Mouse (Mus musculus) liver, embryonic 12.5 days (tissue): ENCODE data around the gene Eml3. TPM values are rescaled to one million over a fixed set of nuclear protein-coding genes. Genes with fewer than 3 reads are reported as not detected.
A peak's percentile ranks its signal among the peaks of the same experiment; 100 is the strongest.

Experiments
- ATAC-seq: fragments of 200-750 bp; cut with Nextera tagmentation; 2 replicates; pipeline ENCODE4 v1.8.0; 2017; ENCODE audit warnings: moderate number of reproducible peaks, mild to moderate bottlenecking, moderate library complexity
- H3K27ac ChIP-seq: fragments of 300-500 bp; sonication (generic); 2 replicates; pipeline ENCODE4 v1.5.1; 2016; ENCODE audit warnings: mild to moderate bottlenecking
- H3K27me3 ChIP-seq: fragments of 300-500 bp; sonication (generic); replicated peaks from 2 replicates; pipeline ENCODE4 v1.6.1; 2016; ENCODE audit warnings: mild to moderate bottlenecking, moderate library complexity
- H3K36me3 ChIP-seq: fragments of 300-500 bp; sonication (generic); 2 replicates; pipeline ENCODE4 v1.6.1; 2016; ENCODE audit warnings: mild to moderate bottlenecking, moderate library complexity
- H3K4me1 ChIP-seq: fragments of 300-500 bp; sonication (generic); 2 replicates; pipeline ENCODE4 v1.6.1; 2016
- H3K4me2 ChIP-seq: fragments of 300-500 bp; sonication (generic); 2 replicates; pipeline ENCODE4 v1.6.1; 2016; ENCODE audit warnings: mild to moderate bottlenecking, moderate library complexity
- H3K4me3 ChIP-seq: fragments of 300-500 bp; sonication (generic); 2 replicates; pipeline ENCODE4 v1.5.1; 2016; ENCODE audit warnings: mild to moderate bottlenecking, moderate library complexity
- H3K9ac ChIP-seq: fragments of 300-500 bp; sonication (generic); 2 replicates; pipeline ENCODE4 v1.6.1; 2016; ENCODE audit warnings: mild to moderate bottlenecking, moderate library complexity
- H3K9me3 ChIP-seq: fragments of 300-500 bp; sonication (generic); replicated peaks from 2 replicates; pipeline ENCODE4 v1.6.1; 2016; ENCODE audit warnings: mild to moderate bottlenecking, moderate library complexity
- WGBS: fragments of 180-500 bp; shearing (Covaris S2); methylation state at CpG from one replicate; pipeline ENCODE4 v1.1.7; 2016; ENCODE audit not compliant: insufficient replicate concordance; 5-methylcytosine and 5-hydroxymethylcytosine counted together
- polyA plus RNA-seq: library from polyadenylated mRNA; unstranded; fragments of >200 nt; fragmentation: Nextera tagmentation; extraction: Ambion mirVana; gene quantifications from 2 replicates; pipeline ENCODE4 v1.2.1, GENCODE M21; 2016

Eml3 gene
- polyA plus RNA-seq, 1 experiment from 2014 or later: 21.3 TPM

GRCm38 (mm10) chr19:8982303-8983149 is 53.2 kb downstream of the Eml3 start:
- peaks cover 43% of the 10 kb centered on the region for H3K4me1 ChIP-seq
- ATAC-seq: peak; percentile 14; the same call in 1 of the 2 replicates
- peaks cover 35% of the 10 kb centered on the region for H3K36me3 ChIP-seq
- H3K4me2 ChIP-seq: no peak overlapping the region
- WGBS: 36% methylated on average over 5 of the region's 5 CpGs
- no peak overlapping the region for H3K9ac ChIP-seq
- no peaks in the 10 kb centered on the region for H3K9me3 ChIP-seq
- no peak overlapping the region for H3K27ac ChIP-seq
- peaks cover 21% of the 10 kb centered on the region for H3K27me3 ChIP-seq
- no peak overlapping the region for H3K4me3 ChIP-seq

GRCm38 (mm10) chr19:8983150-8983650 is 53.8 kb downstream of the Eml3 start:
- WGBS: 12% methylated on average over 4 of the region's 4 CpGs
- Histone ChIP-seq H3K9ac (no peak overlapping the region), H3K36me3 (peaks cover 29% of the 10 kb centered on the region), H3K27ac (no peak overlapping the region), H3K27me3 (peaks cover 28% of the 10 kb centered on the region), H3K9me3 (no peaks in the 10 kb centered on the region), H3K4me3 (no peak overlapping the region), H3K4me1 (peaks cover 47% of the 10 kb centered on the region), H3K4me2 (no peak overlapping the region)
- no peak for ATAC-seq

DNA sequence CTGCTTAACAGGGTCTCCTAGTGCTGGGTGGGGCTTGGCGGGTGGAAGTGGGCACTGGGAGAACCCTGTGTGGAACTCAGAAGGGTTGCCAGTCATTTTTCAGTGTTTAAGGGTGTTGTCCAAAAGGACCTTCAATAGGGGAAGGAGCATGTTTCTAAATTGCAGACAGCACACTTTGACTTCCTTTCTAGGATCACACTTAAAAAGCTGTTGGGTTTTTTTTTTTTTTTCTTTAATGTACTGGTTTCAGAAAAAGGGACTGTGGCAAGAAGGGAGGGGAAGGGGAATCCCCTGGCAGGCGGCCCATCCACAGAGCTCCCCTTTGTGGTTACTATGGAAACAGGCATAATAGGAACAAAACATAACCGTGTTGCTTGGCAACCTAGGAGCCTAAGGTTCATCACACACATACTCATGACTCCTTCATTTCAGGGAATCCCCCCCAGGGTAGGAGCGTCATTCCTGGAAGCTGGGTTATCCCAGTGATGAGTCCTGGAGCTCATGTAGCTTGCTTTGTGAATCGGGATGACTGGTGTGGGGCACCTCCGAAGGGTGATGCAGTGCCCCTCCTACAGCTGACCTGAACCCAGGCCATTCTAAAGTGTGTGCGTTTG is 55.0 kb downstream of the Eml3 start:
- Histone ChIP-seq H3K27me3 (peaks cover 39% of the 10 kb centered on the region), H3K4me3 (no peak overlapping the region), H3K9me3 (no peaks in the 10 kb centered on the region), H3K27ac (no peak overlapping the region), H3K4me2 (no peak overlapping the region), H3K4me1 (peaks cover 49% of the 10 kb centered on the region), H3K36me3 (peaks cover 17% of the 10 kb centered on the region), H3K9ac (no peak overlapping the region)
- no peak for ATAC-seq
- 37% methylated on average over 7 of the region's 7 CpGs for WGBS

GRCm38 (mm10) chr19:8985891-8986290 is 56.5 kb downstream of the Eml3 start:
- no peak overlapping the region for H3K27ac ChIP-seq
- no peak overlapping the region for H3K4me3 ChIP-seq
- ATAC-seq: no peak
- WGBS: 67% methylated on average over 5 of the region's 5 CpGs
- no peaks in the 10 kb centered on the region for H3K9me3 ChIP-seq
- peaks cover 57% of the 10 kb centered on the region for H3K4me1 ChIP-seq
- no peak overlapping the region for H3K9ac ChIP-seq
- H3K27me3 ChIP-seq: peaks cover 55% of the 10 kb centered on the region
- H3K36me3 ChIP-seq: peaks cover 2% of the 10 kb centered on the region
- H3K4me2 ChIP-seq: no peak overlapping the region

DNA sequence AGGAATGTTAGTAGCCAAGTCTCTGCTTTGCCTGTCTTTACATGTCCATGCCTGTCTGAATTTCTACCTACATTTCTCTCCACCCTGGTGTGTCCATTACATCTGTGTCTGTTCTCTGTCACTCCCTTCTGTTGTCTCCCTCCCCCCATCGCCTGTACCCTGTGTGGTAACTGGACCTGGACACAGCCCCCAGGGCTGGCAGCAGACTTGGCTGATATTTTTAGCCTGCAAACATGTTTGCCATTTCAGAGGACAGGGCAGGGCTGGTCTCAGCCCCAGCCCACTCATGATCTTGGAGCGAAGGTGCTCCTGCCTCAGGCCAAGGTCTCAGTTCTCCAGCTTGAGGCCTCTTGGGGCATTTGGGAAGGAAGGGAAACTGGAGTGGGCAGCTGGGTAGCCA is 58.5 kb downstream of the Eml3 start:
- Histone ChIP-seq H3K4me2 (no peak overlapping the region), H3K4me3 (no peak overlapping the region), H3K9me3 (no peaks in the 10 kb centered on the region), H3K9ac (no peak overlapping the region), H3K36me3 (no peaks in the 10 kb centered on the region), H3K27me3 (peaks cover 66% of the 10 kb centered on the region), H3K27ac (no peak overlapping the region), H3K4me1 (peaks cover 52% of the 10 kb centered on the region)
- no peak for ATAC-seq
- WGBS: 59% methylated on average over 2 of the region's 2 CpGs

GRCm38 (mm10) chr19:8988346-8989065 is 59.2 kb downstream of the Eml3 start:
- H3K9me3 ChIP-seq: no peaks in the 10 kb centered on the region
- 28% methylated on average over 15 of the region's 15 CpGs for WGBS
- ATAC-seq: no peak
- peak overlapping the region; percentile 87 for H3K4me2 ChIP-seq
- no peak overlapping the region for H3K9ac ChIP-seq
- peak overlapping the region; percentile 59 for H3K4me3 ChIP-seq
- H3K36me3 ChIP-seq: no peaks in the 10 kb centered on the region
- peaks cover 52% of the 10 kb centered on the region for H3K4me1 ChIP-seq
- no peak overlapping the region for H3K27ac ChIP-seq
- H3K27me3 ChIP-seq: peaks cover 66% of the 10 kb centered on the region

DNA sequence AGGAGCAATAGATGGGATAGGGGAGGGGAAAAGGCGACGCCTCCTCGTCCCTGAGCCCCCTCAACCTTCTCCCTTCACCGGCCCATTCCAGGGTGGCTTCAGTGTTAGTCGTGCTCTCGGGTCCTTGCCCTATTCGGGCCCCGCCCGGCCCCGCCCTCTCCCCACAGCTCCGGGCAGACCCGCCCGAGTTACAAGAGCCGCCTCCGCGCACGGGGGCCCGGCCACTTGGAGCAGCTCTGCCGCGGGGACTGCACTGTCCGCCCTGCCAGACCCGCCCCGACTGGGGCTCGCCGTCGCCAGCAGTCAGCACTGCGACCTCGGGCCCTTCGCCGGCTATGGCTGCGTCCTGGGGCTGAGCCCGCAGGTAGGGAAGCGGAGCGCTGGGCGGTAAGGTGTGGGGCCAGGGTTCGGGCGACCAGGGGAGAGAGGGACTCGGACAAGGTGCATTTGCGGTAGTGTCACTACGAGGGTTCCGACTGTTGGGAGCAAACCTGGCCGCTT is 59.8 kb downstream of the Eml3 start, which contains the start of gene Ahnak:
Gene Ahnak, plus strand, starts transcription at position 219 of the 501 bp plus-strand sequence.
- peak within 1 kb of the TSS; percentile 59 for H3K4me3 ChIP-seq
- peaks cover 66% of the 10 kb centered on the region for H3K27me3 ChIP-seq
- H3K36me3 ChIP-seq: no peaks in the 10 kb centered on the region
- ATAC-seq: peak; percentile 59
- H3K9me3 ChIP-seq: no peaks in the 10 kb centered on the region
- H3K27ac ChIP-seq: 0 out of 2 replicates have a peak within 1 kb of the TSS, but pooled peaks have one; percentile 9
- under 1% methylated on average over 42 of the region's 42 CpGs for WGBS
- peak within 1 kb of the TSS; percentile 87 for H3K4me2 ChIP-seq
- H3K9ac ChIP-seq: peak within 1 kb of the TSS; percentile 60
- peaks cover 46% of the 10 kb centered on the region for H3K4me1 ChIP-seq

DNA sequence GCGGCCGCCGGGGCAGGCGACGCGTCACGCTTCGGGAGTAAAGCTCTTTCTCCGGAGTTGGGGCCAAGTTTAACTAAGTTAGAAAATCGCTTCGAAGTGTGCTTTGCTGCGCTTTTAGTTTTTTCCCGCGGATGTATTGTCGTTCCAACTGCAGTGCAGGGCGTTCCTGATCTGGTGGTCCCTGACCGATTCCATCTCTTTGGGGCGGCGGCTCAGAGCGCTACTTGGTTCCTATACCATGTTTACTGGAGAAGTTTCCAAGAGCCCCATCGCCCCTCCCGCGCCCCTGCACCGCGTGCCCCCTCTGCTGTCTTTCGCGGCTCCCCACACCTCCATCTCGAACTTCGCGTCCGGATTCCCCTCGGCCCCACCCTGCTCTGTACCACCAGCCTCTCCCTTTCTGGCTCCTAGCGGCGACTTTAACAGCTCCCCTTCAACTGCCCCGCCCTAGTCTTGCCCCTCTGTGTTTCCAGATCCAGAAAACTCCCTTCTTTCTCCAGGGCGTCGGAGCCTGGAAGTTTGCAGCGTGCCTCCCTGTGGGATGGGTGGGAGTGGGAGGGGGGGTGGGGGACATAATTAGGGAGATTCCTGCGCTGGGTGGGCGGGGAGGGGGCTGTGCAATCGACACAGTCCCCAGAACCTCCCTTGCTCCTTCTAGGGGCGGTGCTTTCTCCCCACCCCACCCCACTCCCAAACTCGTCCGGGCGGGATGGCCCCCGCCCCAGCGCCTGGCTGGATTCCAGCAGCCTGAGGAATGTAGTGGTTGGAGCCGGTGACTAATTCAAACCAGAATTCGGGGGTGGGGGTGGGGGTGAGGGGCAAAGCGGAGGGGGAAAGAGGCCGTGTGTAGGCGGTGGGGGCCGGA is 60.4 kb downstream of the Eml3 start:
- peak; percentile 30 for ATAC-seq
- Histone ChIP-seq H3K4me2 (peak overlapping the region; percentile 87), H3K27ac (0 out of 2 replicates have a peak overlapping the region, but pooled peaks have one; percentile 9), H3K4me3 (peak overlapping the region; percentile 59), H3K36me3 (no peaks in the 10 kb centered on the region), H3K27me3 (peaks cover 66% of the 10 kb centered on the region), H3K4me1 (peaks cover 42% of the 10 kb centered on the region), H3K9ac (peak overlapping the region; percentile 60), H3K9me3 (no peaks in the 10 kb centered on the region)
- WGBS: 1% methylated on average over 53 of the region's 53 CpGs

GRCm38 (mm10) chr19:8990432-8991102 is 61.2 kb downstream of the Eml3 start:
- peak overlapping the region; percentile 87 for H3K4me2 ChIP-seq
- H3K27ac ChIP-seq: no peak overlapping the region
- WGBS: 20% methylated on average over 15 of the region's 15 CpGs
- H3K27me3 ChIP-seq: peaks cover 65% of the 10 kb centered on the region
- H3K36me3 ChIP-seq: no peaks in the 10 kb centered on the region
- peak overlapping the region; percentile 59 for H3K4me3 ChIP-seq
- 0 out of 2 replicates have a peak overlapping the region, but pooled peaks have one; percentile 60 for H3K9ac ChIP-seq
- no peaks in the 10 kb centered on the region for H3K9me3 ChIP-seq
- H3K4me1 ChIP-seq: peaks cover 41% of the 10 kb centered on the region
- no peak for ATAC-seq
